Mouse (Mus musculus) myocyte (in vitro differentiated cells): Measurements from ENCODE around the gene Ror2. TPM values are rescaled to one million over a fixed set of nuclear protein-coding genes. Genes with fewer than 3 reads are reported as not detected.

Experiments
- H3K27me3 ChIP-seq: one replicate; pipeline ENCODE4 v1.6.1; 2011; ENCODE audit not compliant: control insufficient read depth, insufficient read depth, insufficient read length
- H3K36me3 ChIP-seq: one replicate; pipeline ENCODE4 v1.6.1; 2011; ENCODE audit not compliant: control insufficient read depth, insufficient read depth
- H3K4me2 ChIP-seq: one replicate; pipeline ENCODE4 v1.6.1; 2011; ENCODE audit warnings: low read depth, control low read depth
- H3K4me3 ChIP-seq: one replicate; pipeline ENCODE4 v1.5.1; 2011; ENCODE audit warnings: mild to moderate bottlenecking, control low read depth, moderate library complexity
- H3K79me2 ChIP-seq: one replicate; pipeline ENCODE4 v1.6.1; 2011; ENCODE audit not compliant: control insufficient read depth, insufficient read depth
- H3ac ChIP-seq: one replicate; pipeline ENCODE4 v1.6.1; 2011; ENCODE audit not compliant: control insufficient read depth, insufficient read length
- CEBPB ChIP-seq: IDR thresholded peaks from 2 replicates; pipeline ENCODE4 v1.6.1; 2011; ENCODE audit warnings: mild to moderate bottlenecking, moderate library complexity; ENCODE audit not compliant: poor library complexity, insufficient read depth, severe bottlenecking
- E2F4 ChIP-seq: IDR thresholded peaks from one replicate; pipeline ENCODE4 v1.6.1; 2011; ENCODE audit warnings: mild to moderate bottlenecking, control low read depth, moderate library complexity; ENCODE audit not compliant: insufficient read depth
- MAX ChIP-seq: IDR thresholded peaks from one replicate; pipeline ENCODE4 v1.6.1; 2011; ENCODE audit warnings: low read depth, mild to moderate bottlenecking, control low read depth
- MYOD1 ChIP-seq, 3 experiments: IDR thresholded peaks; one replicate each; pipeline ENCODE4 v1.6.1; 2011; ENCODE audit warnings: control low read depth in 2 of 3, low read depth in 2 of 3, mild to moderate bottlenecking in 2 of 3, moderate library complexity in 1 of 3; ENCODE audit not compliant: insufficient read length in 2 of 3, control insufficient read depth in 1 of 3
- MYOG ChIP-seq, 3 experiments: IDR thresholded peaks; one replicate each; pipeline ENCODE4 v1.6.1; 2011; ENCODE audit warnings: control low read depth in 2 of 3, low read depth in 2 of 3, mild to moderate bottlenecking in 2 of 3; ENCODE audit not compliant: insufficient read length in 2 of 3, control insufficient read depth in 1 of 3, insufficient read depth in 1 of 3
- POLR2A ChIP-seq: IDR thresholded peaks from one replicate; pipeline ENCODE4 v1.6.1; 2011; ENCODE audit warnings: low read depth, mild to moderate bottlenecking, control low read depth, moderate library complexity; ENCODE audit not compliant: insufficient read length
- POLR2AphosphoS2 ChIP-seq: IDR thresholded peaks from one replicate; pipeline ENCODE4 v1.6.1; 2011; ENCODE audit warnings: low read depth, control low read depth; ENCODE audit not compliant: insufficient read length
- REST ChIP-seq: IDR thresholded peaks from one replicate; pipeline ENCODE4 v1.6.1; 2011; ENCODE audit warnings: mild to moderate bottlenecking, control low read depth, moderate library complexity; ENCODE audit not compliant: insufficient read depth, insufficient read length
- SRF ChIP-seq: IDR thresholded peaks from one replicate; pipeline ENCODE4 v1.6.1; 2011; ENCODE audit warnings: low read depth; ENCODE audit not compliant: control insufficient read depth, insufficient read length
- TCF12 ChIP-seq: IDR thresholded peaks from one replicate; pipeline ENCODE4 v1.6.1; 2011; ENCODE audit warnings: mild to moderate bottlenecking, control low read depth; ENCODE audit not compliant: poor library complexity, insufficient read depth, severe bottlenecking
- TCF3 ChIP-seq: IDR thresholded peaks from one replicate; pipeline ENCODE4 v1.6.1; 2011; ENCODE audit warnings: low read depth, control low read depth; ENCODE audit not compliant: insufficient read length
- USF1 ChIP-seq: IDR thresholded peaks from one replicate; pipeline ENCODE4 v1.6.1; 2011; ENCODE audit warnings: low read depth, mild to moderate bottlenecking, control low read depth, moderate library complexity
- polyA plus RNA-seq: library from polyadenylated mRNA; unstranded; fragments of >200 nt; fragmentation: generic; extraction: Trizol; gene quantifications from one replicate; pipeline ENCODE4 v1.2.1, GENCODE M21; 2012; ENCODE audit warnings: missing spikeins

The Ror2 gene
- polyA plus RNA-seq, 1 experiment: 0.12 TPM

GRCm38 (mm10) chr13:53130032-53130431, 155.9 kb downstream of the Ror2 start:
- Histone ChIP-seq H3K4me2 (no peak overlapping the region), H3ac (no peak overlapping the region), H3K27me3 (peaks cover 38% of the 10 kb centered on the region), H3K79me2 (no peaks in the 10 kb centered on the region), H3K4me3 (no peak overlapping the region), H3K36me3 (no peaks in the 10 kb centered on the region)
- TF ChIP-seq MYOG (IDR thresholded peaks at IDR 0.05; ENCODE audit: control insufficient read depth in 1 of 3, insufficient read depth in 1 of 3, insufficient read length in 2 of 3, low read depth in 2 of 3): peak in 1 of 3 experiments; percentile 11
- TF ChIP-seq CEBPB: no peak

- Histone ChIP-seq H3K36me3 (no peaks in the 10 kb centered on the region), H3K79me2 (no peaks in the 10 kb centered on the region), H3K27me3 (peaks cover 30% of the 10 kb centered on the region), H3K4me3 (no peak overlapping the region), H3ac (no peak overlapping the region), H3K4me2 (no peak overlapping the region)
- TF ChIP-seq MYOG (IDR thresholded peaks at IDR 0.05; ENCODE audit: control insufficient read depth in 1 of 3, insufficient read depth in 1 of 3, insufficient read length in 2 of 3, low read depth in 2 of 3) (no peak), SRF (no peak), TCF12 (no peak), MYOD1 (IDR thresholded peaks at IDR 0.05; ENCODE audit: control insufficient read depth in 1 of 3, insufficient read length in 2 of 3, low read depth in 2 of 3) (no peak), POLR2A (no peak), CEBPB (no peak), REST (no peak), TCF3 (no peak), POLR2AphosphoS2 (no peak), MAX (no peak), E2F4 (no peak), USF1 (no peak)
These were observed 160.3 kb downstream of the Ror2 start for GRCm38 (mm10) chr13:53125627-53126026.

GRCm38 (mm10) chr13:53122085-53122484, 163.8 kb downstream of the Ror2 start:
- TF ChIP-seq MAX (no peak), E2F4 (no peak), MYOG (IDR thresholded peaks at IDR 0.05; ENCODE audit: control insufficient read depth in 1 of 3, insufficient read depth in 1 of 3, insufficient read length in 2 of 3, low read depth in 2 of 3) (no peak), POLR2A (no peak), SRF (no peak), POLR2AphosphoS2 (no peak), TCF12 (no peak), CEBPB (no peak), REST (no peak), USF1 (no peak), TCF3 (no peak), MYOD1 (IDR thresholded peaks at IDR 0.05; ENCODE audit: control insufficient read depth in 1 of 3, insufficient read length in 2 of 3, low read depth in 2 of 3) (no peak)
- Histone ChIP-seq H3K36me3 (no peaks in the 10 kb centered on the region), H3K4me2 (no peak overlapping the region), H3ac (no peak overlapping the region), H3K79me2 (no peaks in the 10 kb centered on the region), H3K4me3 (no peak overlapping the region), H3K27me3 (peaks cover 29% of the 10 kb centered on the region)

- Histone ChIP-seq H3K4me3 (no peak overlapping the region), H3K79me2 (no peaks in the 10 kb centered on the region), H3K4me2 (no peak overlapping the region)
These were observed 165.0 kb downstream of the Ror2 start for GRCm38 (mm10) chr13:53120906-53121305.

More at GRCm38 (mm10) chr13:53120906-53121305, 165.0 kb downstream of the Ror2 start:
- no peaks in the 10 kb centered on the region for H3K36me3 ChIP-seq
- H3ac ChIP-seq: no peak overlapping the region
- peaks cover 36% of the 10 kb centered on the region for H3K27me3 ChIP-seq
- no peak for TF ChIP-seq E2F4
- no peak for TF ChIP-seq SRF
- no peak for TF ChIP-seq MYOG (IDR thresholded peaks at IDR 0.05; ENCODE audit: control insufficient read depth in 1 of 3, insufficient read depth in 1 of 3, insufficient read length in 2 of 3, low read depth in 2 of 3)
- TF ChIP-seq MYOD1 (IDR thresholded peaks at IDR 0.05; ENCODE audit: control insufficient read depth in 1 of 3, insufficient read length in 2 of 3, low read depth in 2 of 3): no peak
- no peak for TF ChIP-seq CEBPB
- no peak for TF ChIP-seq REST
- TF ChIP-seq MAX: no peak
- no peak for TF ChIP-seq TCF12
- TF ChIP-seq POLR2A: no peak
- TF ChIP-seq POLR2AphosphoS2: no peak
- no peak for TF ChIP-seq TCF3
- TF ChIP-seq USF1: no peak
